Mouse (Mus musculus) hindbrain, embryonic 10.5 days (tissue): Measurements from ENCODE around the gene Mmrn2. TPM values are rescaled to one million over a fixed set of nuclear protein-coding genes. Genes with fewer than 3 reads are reported as not detected.

Experiments
- DNase-seq: peaks from one replicate; pipeline ENCODE4 v3.0.0-alpha.2; 2017; ENCODE audit warnings: low spot score
- H3K27ac ChIP-seq: fragments of 300-500 bp; sonication (generic); 2 replicates; pipeline ENCODE4 v1.5.1; 2016; ENCODE audit warnings: mild to moderate bottlenecking, moderate library complexity
- H3K27me3 ChIP-seq: fragments of 300-500 bp; sonication (generic); 2 replicates; pipeline ENCODE4 v1.6.1; 2016; ENCODE audit warnings: mild to moderate bottlenecking; ENCODE audit not compliant: poor library complexity, insufficient read depth, severe bottlenecking
- H3K36me3 ChIP-seq: fragments of 300-500 bp; sonication (generic); 2 replicates; pipeline ENCODE4 v1.6.1; 2016; ENCODE audit warnings: mild to moderate bottlenecking, moderate library complexity
- H3K4me1 ChIP-seq: fragments of 300-500 bp; sonication (generic); replicated peaks from 2 replicates; pipeline ENCODE4 v1.6.1; 2016; ENCODE audit warnings: mild to moderate bottlenecking
- H3K4me3 ChIP-seq: fragments of 300-500 bp; sonication (generic); 2 replicates; pipeline ENCODE4 v1.5.1; 2016; ENCODE audit warnings: mild to moderate bottlenecking, moderate library complexity
- H3K9me3 ChIP-seq: fragments of 300-500 bp; sonication (generic); 2 replicates; pipeline ENCODE4 v1.6.1; 2016; ENCODE audit warnings: mild to moderate bottlenecking, moderate library complexity
- WGBS: fragments of 180-500 bp; shearing (Covaris S2); methylation state at CpG from one replicate; pipeline ENCODE4 v1.1.7; 2016; 5-methylcytosine and 5-hydroxymethylcytosine counted together
- polyA plus RNA-seq: library from polyadenylated mRNA; unstranded; fragments of >200 nt; fragmentation: Nextera tagmentation; extraction: Ambion mirVana; gene quantifications from 2 replicates; pipeline ENCODE4 v1.2.1, GENCODE M21; 2016

The Mmrn2 gene
- polyA plus RNA-seq, 1 experiment from 2014 or later = 7.0 TPM

GRCm38 (mm10) chr14:34429069-34429468, 53.8 kb downstream of the Mmrn2 start:
- H3K36me3 ChIP-seq = peaks cover 98% of the 10 kb centered on the region
- 98% methylated on average over 1 of the region's 1 CpGs for WGBS
- no peaks in the 10 kb centered on the region for H3K27me3 ChIP-seq
- no peak for DNase-seq
- no peak overlapping the region for H3K27ac ChIP-seq
- no peaks in the 10 kb centered on the region for H3K9me3 ChIP-seq
- H3K4me3 ChIP-seq = no peak overlapping the region
- H3K4me1 ChIP-seq = no peaks in the 10 kb centered on the region

- Histone ChIP-seq H3K4me3 (no peak overlapping the region), H3K9me3 (no peaks in the 10 kb centered on the region), H3K4me1 (peaks cover 4% of the 10 kb centered on the region; the same call in 1 of the 2 replicates), H3K27me3 (no peaks in the 10 kb centered on the region), H3K36me3 (peaks cover 79% of the 10 kb centered on the region), H3K27ac (no peak overlapping the region)
- 97% methylated on average over 3 of the region's 3 CpGs for WGBS
- DNase-seq = no peak
Measured at GRCm38 (mm10) chr14:34440526-34441066, 65.3 kb downstream of the Mmrn2 start.

DNA sequence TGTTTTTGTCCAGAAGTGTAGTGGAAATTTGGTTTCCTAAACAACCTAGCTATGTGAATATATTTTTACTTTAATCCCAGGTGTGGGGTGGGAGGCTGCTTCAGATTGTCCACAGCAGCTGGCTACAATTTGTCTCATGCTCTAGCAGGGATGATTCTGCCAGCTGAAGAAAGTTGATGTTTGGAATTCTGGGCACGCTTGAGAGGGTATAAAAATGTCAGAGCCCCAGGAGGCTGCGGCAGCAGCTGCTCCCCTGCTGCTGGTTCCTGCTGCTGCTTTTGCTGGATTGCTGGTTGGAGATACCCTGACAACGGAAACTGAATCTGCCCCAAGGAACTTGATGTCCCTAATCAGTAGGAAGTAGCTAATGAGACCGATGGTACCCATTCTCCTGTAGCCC, 67.3 kb downstream of the Mmrn2 start:
- H3K27ac ChIP-seq = no peak overlapping the region
- H3K36me3 ChIP-seq = peaks cover 81% of the 10 kb centered on the region
- no peaks in the 10 kb centered on the region for H3K9me3 ChIP-seq
- peaks cover 4% of the 10 kb centered on the region; the same call in 1 of the 2 replicates for H3K4me1 ChIP-seq
- H3K4me3 ChIP-seq = no peak overlapping the region
- no peak for DNase-seq
- no peaks in the 10 kb centered on the region for H3K27me3 ChIP-seq
- WGBS = 63% methylated on average over 4 of the region's 4 CpGs

DNA sequence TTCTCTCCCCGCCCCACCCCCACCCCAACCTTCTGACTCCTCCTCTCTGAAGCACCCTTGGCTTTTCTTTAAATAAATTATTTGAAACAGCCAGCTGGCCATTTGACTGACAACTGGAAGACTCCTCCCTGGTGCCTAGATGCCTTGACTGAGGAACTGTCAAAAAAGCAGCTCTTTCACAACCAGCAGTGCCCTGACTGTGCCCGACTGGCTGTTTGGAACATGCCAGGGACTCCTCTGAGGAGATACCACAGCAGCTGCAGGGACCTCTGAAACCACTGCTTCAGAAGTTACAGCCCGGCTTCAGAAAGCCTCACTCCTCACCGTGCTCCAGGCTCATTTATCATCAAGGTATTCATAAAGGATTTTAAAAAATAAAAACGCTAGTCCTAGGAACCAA, 69.1 kb downstream of the Mmrn2 start:
- H3K36me3 ChIP-seq = peaks cover 85% of the 10 kb centered on the region
- DNase-seq = no peak
- peaks cover 4% of the 10 kb centered on the region for H3K4me1 ChIP-seq
- H3K27ac ChIP-seq = no peak overlapping the region
- 79% methylated on average over 5 of the region's 5 CpGs for WGBS
- no peaks in the 10 kb centered on the region for H3K9me3 ChIP-seq
- no peak overlapping the region for H3K4me3 ChIP-seq
- H3K27me3 ChIP-seq = no peaks in the 10 kb centered on the region

- H3K27ac ChIP-seq = no peak overlapping the region
- H3K27me3 ChIP-seq = no peaks in the 10 kb centered on the region
- H3K36me3 ChIP-seq = peaks cover 79% of the 10 kb centered on the region
- H3K4me1 ChIP-seq = peaks cover 10% of the 10 kb centered on the region
- no peak for DNase-seq
- H3K9me3 ChIP-seq = no peaks in the 10 kb centered on the region
- no peak overlapping the region for H3K4me3 ChIP-seq
Measured at GRCm38 (mm10) chr14:34444924-34445323, 69.7 kb downstream of the Mmrn2 start.

- no peak overlapping the region for H3K27ac ChIP-seq
- no peaks in the 10 kb centered on the region for H3K27me3 ChIP-seq
- H3K4me1 ChIP-seq = peaks cover 14% of the 10 kb centered on the region
- no peaks in the 10 kb centered on the region for H3K9me3 ChIP-seq
- DNase-seq = no peak
- WGBS = 94% methylated on average over 3 of the region's 3 CpGs
- peaks cover 75% of the 10 kb centered on the region for H3K36me3 ChIP-seq
- no peak overlapping the region for H3K4me3 ChIP-seq
Measured at GRCm38 (mm10) chr14:34445348-34445747, 70.1 kb downstream of the Mmrn2 start.

DNA sequence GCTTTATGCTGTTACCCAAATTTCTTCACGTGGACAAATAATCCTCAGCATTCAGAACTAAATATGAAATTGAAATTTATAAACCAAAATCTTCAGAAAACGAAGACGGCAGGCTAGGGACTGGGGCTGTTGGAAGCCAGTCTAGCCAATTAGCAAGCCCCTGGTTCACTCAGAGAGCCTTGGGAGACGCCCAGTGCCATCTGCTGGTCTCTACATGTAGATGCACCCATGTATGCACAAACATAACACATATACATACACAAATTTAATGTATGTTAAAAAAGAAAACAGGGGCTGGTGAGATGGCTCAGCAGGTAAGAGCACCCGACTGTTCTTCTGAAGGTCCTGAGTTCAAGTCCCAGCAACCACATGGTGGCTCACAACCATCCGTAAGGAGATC, 71.4 kb downstream of the Mmrn2 start:
- WGBS = 93% methylated on average over 6 of the region's 6 CpGs
- peaks cover 17% of the 10 kb centered on the region for H3K4me1 ChIP-seq
- no peak overlapping the region for H3K4me3 ChIP-seq
- H3K27ac ChIP-seq = no peak overlapping the region
- peaks cover 67% of the 10 kb centered on the region for H3K36me3 ChIP-seq
- H3K27me3 ChIP-seq = no peaks in the 10 kb centered on the region
- no peaks in the 10 kb centered on the region for H3K9me3 ChIP-seq
- no peak for DNase-seq

DNA sequence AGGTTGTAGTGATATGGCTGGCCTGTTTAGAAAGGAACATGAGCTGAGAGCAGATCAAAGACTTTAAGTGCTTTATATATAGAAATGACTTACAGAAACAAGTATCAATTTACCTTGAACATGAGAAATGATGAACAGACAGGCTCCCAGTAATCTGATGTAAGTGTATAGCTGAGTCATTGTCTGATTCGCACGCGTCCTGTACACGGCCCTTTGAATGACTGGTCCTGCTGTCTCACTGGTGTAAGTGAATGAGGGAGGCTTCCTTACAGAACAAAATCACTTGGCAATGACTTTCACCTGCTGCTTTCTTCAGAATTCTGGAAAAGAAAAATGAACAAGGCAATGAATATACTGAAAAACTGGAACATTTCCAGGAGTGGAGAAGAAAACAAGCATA, 72.4 kb downstream of the Mmrn2 start:
- Histone ChIP-seq H3K9me3 (no peaks in the 10 kb centered on the region), H3K36me3 (peaks cover 57% of the 10 kb centered on the region), H3K27me3 (no peaks in the 10 kb centered on the region), H3K27ac (no peak overlapping the region), H3K4me3 (no peak overlapping the region), H3K4me1 (peaks cover 17% of the 10 kb centered on the region)
- WGBS = 94% methylated on average over 4 of the region's 4 CpGs
- no peak for DNase-seq

DNA sequence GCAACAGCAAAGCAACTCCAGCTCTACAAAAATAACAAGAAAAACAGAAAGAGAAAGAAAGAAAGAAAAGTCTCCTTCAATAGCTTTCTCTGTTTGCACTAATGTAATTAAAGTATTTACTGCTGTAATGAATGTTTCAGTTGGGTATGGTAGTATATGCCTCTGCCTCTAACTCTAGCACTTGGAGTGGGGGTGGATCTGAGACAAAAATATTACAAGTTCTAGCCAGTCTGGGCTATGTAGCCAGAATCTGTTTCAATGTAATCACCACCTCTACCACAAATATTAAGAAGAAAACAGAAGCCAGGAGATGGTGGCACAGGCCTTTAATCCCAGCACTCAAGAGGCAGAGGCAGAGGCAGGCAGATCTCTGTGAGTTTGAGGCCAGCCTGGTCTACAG, 73.1 kb downstream of the Mmrn2 start:
- Histone ChIP-seq H3K27me3 (no peaks in the 10 kb centered on the region), H3K9me3 (no peaks in the 10 kb centered on the region), H3K36me3 (peaks cover 50% of the 10 kb centered on the region), H3K27ac (no peak overlapping the region), H3K4me1 (peaks cover 24% of the 10 kb centered on the region), H3K4me3 (no peak overlapping the region)
- DNase-seq = no peak

DNA sequence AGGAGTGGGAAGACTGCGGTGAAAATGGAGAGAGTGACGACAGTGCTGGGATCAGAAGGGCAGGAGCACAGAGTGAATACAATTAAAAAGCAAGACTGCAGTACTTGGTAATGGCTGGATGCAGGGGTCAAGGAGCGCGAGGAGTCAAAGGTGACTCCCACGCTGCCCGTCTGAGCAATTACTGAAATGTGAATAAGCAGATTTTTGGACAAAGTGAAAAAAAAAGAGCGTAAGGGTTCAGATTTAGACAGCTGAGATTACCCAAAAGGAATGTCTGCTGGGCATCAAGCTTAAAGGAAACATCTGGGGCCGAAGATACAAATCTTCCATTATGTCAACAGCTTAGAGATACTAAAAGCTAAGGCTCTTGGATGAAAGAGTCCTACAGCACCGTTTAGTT, 74.5 kb downstream of the Mmrn2 start:
- H3K36me3 ChIP-seq = peaks cover 42% of the 10 kb centered on the region
- H3K27ac ChIP-seq = 0 out of 2 replicates have a peak overlapping the region, but pooled peaks have one; percentile 1
- 38% methylated on average over 9 of the region's 9 CpGs for WGBS

GRCm38 (mm10) chr14:34450451-34450850, 75.2 kb downstream of the Mmrn2 start:
- Histone ChIP-seq H3K36me3 (peaks cover 48% of the 10 kb centered on the region), H3K27me3 (no peaks in the 10 kb centered on the region), H3K27ac (no peak overlapping the region), H3K9me3 (no peaks in the 10 kb centered on the region), H3K4me3 (no peak overlapping the region), H3K4me1 (peaks cover 34% of the 10 kb centered on the region)
- WGBS = 94% methylated on average over 5 of the region's 5 CpGs
- no peak for DNase-seq

More for the DNA sequence above, 74.5 kb downstream of the Mmrn2 start:
- Histone ChIP-seq H3K27me3 (no peaks in the 10 kb centered on the region), H3K4me1 (peaks cover 33% of the 10 kb centered on the region), H3K9me3 (no peaks in the 10 kb centered on the region), H3K4me3 (no peak overlapping the region)
- DNase-seq = peak; percentile 45

DNA sequence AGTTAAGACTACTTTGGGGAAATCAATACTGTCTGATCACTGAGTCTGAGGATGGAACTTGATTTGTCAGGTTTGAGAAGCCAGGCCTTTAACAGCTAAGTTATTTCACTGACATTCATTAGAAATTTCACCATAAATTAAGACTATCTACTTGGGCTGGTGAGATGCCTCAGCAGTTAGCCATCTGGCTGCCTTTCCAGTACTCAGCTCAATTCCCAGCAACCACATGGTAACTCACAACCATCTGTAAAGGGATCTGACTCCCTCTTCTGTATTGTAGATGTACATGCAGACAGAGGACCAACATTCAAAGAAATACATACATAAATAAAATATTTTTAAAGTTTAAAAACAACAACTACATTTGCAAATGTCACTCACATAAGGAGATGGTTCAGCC, 76.6 kb downstream of the Mmrn2 start:
- no peaks in the 10 kb centered on the region for H3K9me3 ChIP-seq
- no peaks in the 10 kb centered on the region for H3K27me3 ChIP-seq
- H3K4me3 ChIP-seq = no peak overlapping the region
- peaks cover 34% of the 10 kb centered on the region for H3K4me1 ChIP-seq
- H3K36me3 ChIP-seq = peaks cover 50% of the 10 kb centered on the region
- no peak for DNase-seq
- 0 out of 2 replicates have a peak overlapping the region, but pooled peaks have one; percentile 16 for H3K27ac ChIP-seq

DNA sequence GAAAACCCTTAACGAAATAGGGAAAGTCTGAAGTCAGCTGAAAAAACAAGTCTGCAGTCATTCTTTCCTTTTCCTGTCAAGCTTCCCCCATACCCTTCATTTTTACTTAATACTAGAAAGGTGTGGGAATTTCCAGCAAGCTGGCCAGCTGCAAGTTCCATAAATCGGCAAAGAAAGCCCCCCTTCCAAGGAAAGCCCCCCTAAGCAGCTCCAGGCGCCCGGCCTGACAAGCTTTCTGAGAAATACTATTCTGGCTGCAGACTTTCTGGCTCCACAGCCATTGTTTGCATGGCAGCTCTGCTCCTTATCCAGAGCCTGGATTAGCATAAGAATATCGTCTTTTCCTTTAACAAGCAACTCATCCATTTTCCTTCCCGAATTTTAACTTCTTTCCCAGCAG, 78.4 kb downstream of the Mmrn2 start:
- Histone ChIP-seq H3K27me3 (no peaks in the 10 kb centered on the region), H3K27ac (peak overlapping the region; percentile 70), H3K4me1 (peaks cover 34% of the 10 kb centered on the region), H3K4me3 (no peak overlapping the region), H3K9me3 (no peaks in the 10 kb centered on the region), H3K36me3 (peaks cover 48% of the 10 kb centered on the region)
- WGBS = 24% methylated on average over 6 of the region's 6 CpGs
- peak; percentile 45 for DNase-seq
